Mouse (Mus musculus) heart, embryonic 12.5 days (tissue): ENCODE measurements around the gene Ssx2ip. TPM values are rescaled to one million over a fixed set of nuclear protein-coding genes. Genes with fewer than 3 reads are reported as not detected.

Source experiments
- ATAC-seq: fragments of 200-750 bp; cut with Nextera tagmentation; 2 replicates; pipeline ENCODE4 v1.8.0; 2017; ENCODE audit warnings: moderate TSS enrichment, moderate library complexity; ENCODE audit not compliant: insufficient number of reproducible peaks, low FRiP score
- H3K27ac ChIP-seq: fragments of 300-500 bp; sonication (generic); 2 replicates; pipeline ENCODE4 v1.5.1; 2016; ENCODE audit warnings: mild to moderate bottlenecking, moderate library complexity; ENCODE audit not compliant: poor library complexity, severe bottlenecking
- H3K27me3 ChIP-seq: fragments of 300-500 bp; sonication (generic); replicated peaks from 2 replicates; pipeline ENCODE4 v1.6.1; 2016; ENCODE audit warnings: mild to moderate bottlenecking, moderate library complexity
- H3K36me3 ChIP-seq: fragments of 300-500 bp; sonication (generic); 2 replicates; pipeline ENCODE4 v1.6.1; 2016; ENCODE audit warnings: mild to moderate bottlenecking, moderate library complexity
- H3K4me1 ChIP-seq: fragments of 300-500 bp; sonication (generic); replicated peaks from 2 replicates; pipeline ENCODE4 v1.6.1; 2016; ENCODE audit warnings: mild to moderate bottlenecking
- H3K4me2 ChIP-seq: fragments of 300-500 bp; sonication (generic); 2 replicates; pipeline ENCODE4 v1.6.1; 2016; ENCODE audit warnings: mild to moderate bottlenecking, moderate library complexity
- H3K4me3 ChIP-seq: fragments of 300-500 bp; sonication (generic); 2 replicates; pipeline ENCODE4 v1.5.1; 2016; ENCODE audit warnings: mild to moderate bottlenecking
- H3K9ac ChIP-seq: fragments of 300-500 bp; sonication (generic); 2 replicates; pipeline ENCODE4 v1.6.1; 2016; ENCODE audit warnings: mild to moderate bottlenecking, moderate library complexity
- H3K9me3 ChIP-seq: fragments of 300-500 bp; sonication (generic); replicated peaks from 2 replicates; pipeline ENCODE4 v1.6.1; 2016; ENCODE audit warnings: mild to moderate bottlenecking, moderate library complexity
- WGBS: fragments of 180-500 bp; shearing (Covaris S2); methylation state at CpG from one replicate; pipeline ENCODE4 v1.1.7; 2016; 5-methylcytosine and 5-hydroxymethylcytosine counted together
- microRNA-seq: library from miRNA; unstranded; fragments of <30 nt; microRNA quantifications from one replicate; pipeline ENCODE4, GENCODE M21; 2017
- polyA plus RNA-seq: library from polyadenylated mRNA; unstranded; fragments of >200 nt; fragmentation: Nextera tagmentation; extraction: Ambion mirVana; gene quantifications from 2 replicates; pipeline ENCODE4 v1.2.1, GENCODE M21; 2016

The Ssx2ip gene
- polyA plus RNA-seq, 1 experiment from 2014 or later, result 26.0 TPM

DNA sequence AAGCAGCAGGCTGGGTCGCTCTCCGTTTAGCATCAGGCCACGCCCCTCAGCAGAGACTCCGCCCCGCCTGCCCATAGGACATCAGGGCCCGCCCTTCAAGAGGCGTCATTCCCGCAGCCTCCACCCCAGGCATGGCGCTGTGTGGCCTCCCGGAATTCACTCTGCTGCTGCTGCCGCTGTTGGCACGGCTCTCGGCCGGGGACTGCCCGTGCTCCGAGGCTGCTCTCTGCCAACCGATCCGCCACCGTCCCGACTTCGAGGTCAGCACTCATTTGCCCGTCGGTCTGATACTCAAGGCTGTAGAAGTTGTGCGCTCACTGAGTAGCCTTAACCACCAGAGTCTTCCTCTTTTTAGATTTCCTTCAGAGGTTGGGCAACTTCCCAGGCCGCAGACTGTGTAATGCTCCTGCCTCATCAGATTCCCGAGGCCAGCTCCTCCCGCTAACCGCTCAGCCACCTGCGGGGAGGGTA, 46.0 kb downstream of the Ssx2ip start:
- H3K4me3 ChIP-seq, result peak overlapping the region; percentile 58
- WGBS, result under 1% methylated on average over 29 of the region's 29 CpGs
- H3K27me3 ChIP-seq, result no peaks in the 10 kb centered on the region
- H3K27ac ChIP-seq, result peak overlapping the region; percentile 63; the same call in 1 of the 2 replicates
- no peaks in the 10 kb centered on the region for H3K9me3 ChIP-seq
- H3K9ac ChIP-seq, result peak overlapping the region; percentile 76
- H3K4me1 ChIP-seq, result peaks cover 10% of the 10 kb centered on the region; the same call in 1 of the 2 replicates
- peak overlapping the region; percentile 76 for H3K4me2 ChIP-seq
- ATAC-seq, result peak; percentile 100
- peaks cover 7% of the 10 kb centered on the region for H3K36me3 ChIP-seq

GRCm38 (mm10) chr3:146451375-146451774, 46.9 kb downstream of the Ssx2ip start:
- Histone ChIP-seq H3K4me2 (no peak overlapping the region), H3K36me3 (peaks cover 7% of the 10 kb centered on the region), H3K9ac (no peak overlapping the region), H3K27ac (no peak overlapping the region), H3K4me3 (no peak overlapping the region), H3K27me3 (no peaks in the 10 kb centered on the region), H3K9me3 (no peaks in the 10 kb centered on the region), H3K4me1 (peaks cover 10% of the 10 kb centered on the region; the same call in 1 of the 2 replicates)
- no peak for ATAC-seq
- 86% methylated on average over 5 of the region's 5 CpGs for WGBS

GRCm38 (mm10) chr3:146462939-146463338, 58.5 kb downstream of the Ssx2ip start:
- H3K36me3 ChIP-seq, result peaks cover 6% of the 10 kb centered on the region; the same call in 1 of the 2 replicates
- WGBS, result 55% methylated on average over 2 of the region's 2 CpGs
- ATAC-seq, result no peak

DNA sequence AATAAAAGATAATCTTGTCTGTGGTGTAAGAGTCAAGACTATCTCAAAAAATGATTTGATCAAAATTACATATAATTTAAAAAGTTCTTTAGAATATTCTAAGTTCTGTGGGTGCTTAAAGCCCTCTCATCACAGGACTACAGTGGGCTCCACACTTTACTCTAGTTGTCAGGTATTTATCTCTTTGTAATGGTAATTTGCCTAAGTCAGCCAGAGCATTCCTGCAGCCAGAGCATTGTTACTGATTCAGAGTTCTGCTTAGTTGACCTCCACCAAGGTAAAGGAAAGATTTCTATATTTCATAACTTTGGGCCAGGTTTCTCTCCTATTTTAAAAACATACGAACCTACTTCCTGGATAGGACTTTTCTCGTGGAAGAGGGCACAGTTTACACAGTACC, 64.8 kb downstream of the Ssx2ip start:
- no peak for ATAC-seq
- Histone ChIP-seq H3K9me3 (no peaks in the 10 kb centered on the region), H3K36me3 (no peaks in the 10 kb centered on the region; the same call in 1 of the 2 replicates), H3K4me2 (no peak overlapping the region), H3K27ac (no peak overlapping the region), H3K27me3 (no peaks in the 10 kb centered on the region), H3K9ac (no peak overlapping the region), H3K4me3 (no peak overlapping the region), H3K4me1 (no peaks in the 10 kb centered on the region)
- WGBS, result 77% methylated on average over 2 of the region's 2 CpGs

More at GRCm38 (mm10) chr3:146462939-146463338, 58.5 kb downstream of the Ssx2ip start:
- H3K27ac ChIP-seq, result no peak overlapping the region
- H3K9ac ChIP-seq, result no peak overlapping the region
- H3K4me1 ChIP-seq, result no peaks in the 10 kb centered on the region
- no peaks in the 10 kb centered on the region for H3K9me3 ChIP-seq
- no peaks in the 10 kb centered on the region for H3K27me3 ChIP-seq
- no peak overlapping the region for H3K4me2 ChIP-seq
- no peak overlapping the region for H3K4me3 ChIP-seq

GRCm38 (mm10) chr3:146472657-146473056, 68.2 kb downstream of the Ssx2ip start:
- H3K4me2 ChIP-seq, result no peak overlapping the region
- H3K27me3 ChIP-seq, result no peaks in the 10 kb centered on the region
- WGBS, result 72% methylated on average over 4 of the region's 4 CpGs
- no peaks in the 10 kb centered on the region for H3K4me1 ChIP-seq
- no peaks in the 10 kb centered on the region for H3K9me3 ChIP-seq
- ATAC-seq, result no peak
- no peak overlapping the region for H3K4me3 ChIP-seq
- no peak overlapping the region for H3K9ac ChIP-seq
- H3K27ac ChIP-seq, result no peak overlapping the region
- H3K36me3 ChIP-seq, result no peaks in the 10 kb centered on the region

- no peak overlapping the region for H3K27ac ChIP-seq
- H3K9ac ChIP-seq, result no peak overlapping the region
- no peaks in the 10 kb centered on the region for H3K27me3 ChIP-seq
- H3K36me3 ChIP-seq, result no peaks in the 10 kb centered on the region
- no peaks in the 10 kb centered on the region for H3K9me3 ChIP-seq
- H3K4me1 ChIP-seq, result no peaks in the 10 kb centered on the region
- H3K4me2 ChIP-seq, result no peak overlapping the region
- ATAC-seq, result no peak
- no peak overlapping the region for H3K4me3 ChIP-seq
These were observed 69.3 kb downstream of the Ssx2ip start for GRCm38 (mm10) chr3:146473741-146474140.

- Histone ChIP-seq H3K4me3 (no peak overlapping the region), H3K27me3 (no peaks in the 10 kb centered on the region), H3K27ac (no peak overlapping the region), H3K4me2 (no peak overlapping the region), H3K36me3 (no peaks in the 10 kb centered on the region), H3K4me1 (no peaks in the 10 kb centered on the region), H3K9ac (no peak overlapping the region), H3K9me3 (no peaks in the 10 kb centered on the region)
- no peak for ATAC-seq
- WGBS, result 97% methylated on average over 3 of the region's 3 CpGs
These were observed 70.0 kb downstream of the Ssx2ip start for GRCm38 (mm10) chr3:146474428-146474827.

DNA sequence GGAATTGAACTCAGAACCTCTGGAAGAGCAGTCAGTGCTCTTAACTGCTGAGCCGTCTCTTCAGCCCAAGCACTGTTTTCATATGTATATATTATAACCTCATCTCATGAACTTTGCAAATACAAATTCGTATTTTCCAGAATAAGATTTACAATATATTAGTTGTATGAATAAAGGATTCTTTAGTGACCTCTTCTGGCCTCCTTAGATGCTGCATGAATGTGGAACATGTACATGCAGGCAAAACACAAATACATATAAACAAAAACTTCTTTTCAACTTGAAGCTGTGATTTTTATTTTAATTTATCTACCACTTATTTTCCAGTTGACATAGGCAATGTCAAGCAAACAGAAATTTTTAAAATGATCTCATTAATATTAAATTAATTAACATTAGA, 77.6 kb downstream of the Ssx2ip start:
- H3K27me3 ChIP-seq, result no peaks in the 10 kb centered on the region
- no peak for ATAC-seq
- H3K4me1 ChIP-seq, result no peaks in the 10 kb centered on the region
- no peak overlapping the region for H3K9ac ChIP-seq
- peaks cover 5% of the 10 kb centered on the region for H3K36me3 ChIP-seq
- H3K4me3 ChIP-seq, result no peak overlapping the region
- 77% methylated on average over 2 of the region's 2 CpGs for WGBS
- H3K4me2 ChIP-seq, result no peak overlapping the region
- no peak overlapping the region for H3K27ac ChIP-seq
- no peaks in the 10 kb centered on the region for H3K9me3 ChIP-seq

DNA sequence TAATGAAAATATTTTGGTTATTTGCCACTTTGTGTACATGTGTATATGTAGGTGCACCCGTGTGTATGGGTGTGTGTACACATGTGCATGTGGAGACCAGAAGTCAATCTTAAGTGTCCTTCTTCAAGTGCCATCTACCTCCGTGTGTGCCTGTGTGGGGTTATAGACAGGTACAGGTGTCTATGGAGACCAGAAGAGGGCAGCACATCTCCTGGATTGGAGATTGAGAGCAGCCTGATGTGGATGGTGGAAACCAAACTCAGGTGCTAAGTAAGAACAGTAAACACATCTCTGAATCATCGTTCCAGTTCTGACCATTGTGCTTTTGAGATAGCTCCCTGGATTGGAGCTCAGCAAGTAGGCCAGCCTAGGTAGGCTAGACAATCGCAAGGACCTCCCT, 82.0 kb downstream of the Ssx2ip start:
- no peaks in the 10 kb centered on the region for H3K27me3 ChIP-seq
- no peak overlapping the region for H3K27ac ChIP-seq
- H3K4me3 ChIP-seq, result no peak overlapping the region
- peaks cover 5% of the 10 kb centered on the region for H3K36me3 ChIP-seq
- no peak overlapping the region for H3K4me2 ChIP-seq
- no peaks in the 10 kb centered on the region for H3K9me3 ChIP-seq
- H3K4me1 ChIP-seq, result no peaks in the 10 kb centered on the region
- H3K9ac ChIP-seq, result no peak overlapping the region
- WGBS, result 75% methylated on average over 4 of the region's 4 CpGs
- ATAC-seq, result no peak

Small RNA genes lying within 50 kb of the gene (microRNA-seq; reads per million reads assigned to microRNA genes)
- gene Gm22901, result not detected

Other genes with a start within 250 kb of the Ssx2ip start
- 65.0 and 65.8 TPM in 2 replicates for gene Lpar3, start 183.7 kb upstream of the Ssx2ip start, polyA plus RNA-seq
- gene Ctbs, start 45.2 kb downstream of the Ssx2ip start, polyA plus RNA-seq, result 11.3 and 11.8 TPM in 2 replicates
- gene Spata1, start 95.1 kb downstream of the Ssx2ip start, polyA plus RNA-seq, result 4.9 and 7.5 TPM in 2 replicates
- 1,598 and 1,697 TPM in 2 replicates for gene Gng5, start 95.2 kb downstream of the Ssx2ip start, polyA plus RNA-seq
- gene Rpf1, start 116.8 kb downstream of the Ssx2ip start, polyA plus RNA-seq, result 41.2 and 45.6 TPM in 2 replicates
- 0.08 TPM in 1 of 2 replicates, not detected in the other for gene Uox, start 165.8 kb downstream of the Ssx2ip start, polyA plus RNA-seq
- not detected in 2 replicates for gene Dnase2b, start 211.0 kb downstream of the Ssx2ip start, polyA plus RNA-seq
- not detected in 2 replicates for gene 4930503B20Rik, start 246.7 kb downstream of the Ssx2ip start, polyA plus RNA-seq